Mouse (Mus musculus) cerebellum, adult 2 months (tissue): ENCODE data around the gene Wdr54.

Experiments used
- CTCF ChIP-seq: fragments of 200-500 bp; IDR thresholded peaks from 2 replicates; pipeline ENCODE4 v1.5.1; 2011; ENCODE audit warnings: low read depth, mild to moderate bottlenecking, control low read depth, low read length, moderate library complexity, borderline replicate concordance; ENCODE audit not compliant: insufficient read depth
- POLR2A ChIP-seq: fragments of 200-500 bp; IDR thresholded peaks from 2 replicates; pipeline ENCODE4 v1.6.1; 2011; ENCODE audit warnings: low read length, control low read depth, borderline replicate concordance; ENCODE audit not compliant: insufficient read depth

DNA sequence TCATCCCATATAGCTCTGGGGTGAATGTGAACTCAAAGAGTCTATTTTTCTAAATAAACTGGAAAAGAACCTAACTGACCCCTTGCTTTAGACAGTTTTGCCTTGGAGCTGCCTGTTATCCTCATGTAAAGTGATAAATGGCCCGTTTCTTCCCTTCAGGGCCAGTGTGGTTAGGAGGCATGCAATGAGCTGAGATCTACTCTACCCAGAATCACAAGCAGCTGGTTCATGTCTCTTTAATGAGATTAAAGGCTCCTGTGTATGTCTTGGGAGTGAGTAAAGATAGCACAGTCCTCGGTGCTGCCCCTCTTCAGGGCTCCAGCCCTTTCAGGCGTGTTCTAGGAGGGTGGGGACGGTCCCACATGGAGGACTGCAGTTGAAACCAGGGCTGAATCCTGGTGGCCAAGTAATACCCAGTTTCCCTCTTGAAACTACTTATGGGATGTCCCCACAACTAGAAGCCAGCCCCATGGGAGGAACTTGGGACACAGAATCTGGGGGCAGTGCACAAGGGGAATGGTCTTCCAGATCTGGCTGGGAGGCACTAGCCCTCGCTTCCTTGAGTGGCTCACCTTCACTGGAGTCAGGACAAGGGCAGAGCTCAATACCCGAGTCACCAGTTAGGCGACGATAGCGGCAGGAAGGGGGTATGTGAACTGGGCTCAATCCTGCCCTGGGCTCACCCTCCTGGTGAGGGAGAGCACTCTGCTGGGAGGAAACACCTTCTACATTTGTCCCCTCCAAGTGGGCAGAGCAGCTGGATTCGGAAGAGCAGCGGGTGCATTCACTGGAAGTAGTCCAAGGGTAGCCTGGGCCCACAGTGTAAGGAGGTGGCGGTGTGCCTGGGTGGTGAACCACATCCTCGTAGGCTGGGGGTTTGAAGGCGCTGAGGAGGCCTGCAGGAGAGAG, 37.1 kb downstream of the Wdr54 start:
- TF ChIP-seq POLR2A (no peak), CTCF (no peak)
